In genomic region chr3:101714810-101715209, GRCm38 (mm10) we compare ENCODE assay signal across 27 mouse cellular contexts.
A peak's percentile ranks its signal among the peaks of the same experiment; 100 is the strongest.
DNase-seq lines count a peak whose midpoint lies in the region; ATAC-seq lines count a peak whose summit lies in the region.
"Had no signal": no experiment of that assay in that cellular context is flagged by ENCODE, and none has a peak within 500 bp of the region (broad histone marks: within the 10 kb centered on the region; RNA-seq: fewer than 3 reads in every experiment).

No protein-coding gene starts in this region.

- no peak for ATAC-seq in embryonic facial prominence, embryonic 15.5 days (ENCODE audit: insufficient number of reproducible peaks, low FRiP score, low TSS enrichment, low read depth)
- ATAC-seq: CD4-positive, CD25-positive, alpha-beta regulatory T cell, adult 4 months; forebrain, postnatal 0 days; inflammation-experienced regulatory T-cells, adult 6 months; midbrain, embryonic 15.5 days had no signal

- no peak overlapping the region for H3K9ac ChIP-seq in embryonic facial prominence, embryonic 15.5 days
- H3K9ac ChIP-seq: embryonic facial prominence, embryonic 13.5 days; forebrain, postnatal 0 days; heart, embryonic 15.5 days; hindbrain, embryonic 14.5 days; liver, embryonic 15.5 days; midbrain, embryonic 15.5 days had no signal

- DNase-seq in embryonic facial prominence, embryonic 10.5 days (ENCODE audit: low spot score) = no peak
- DNase-seq in spleen, postnatal 36 days (ENCODE audit: low spot score in 2 of 2) = peak; percentile 8
- no peak for DNase-seq in spleen, adult 12 weeks (ENCODE audit: low spot score)
- DNase-seq in R1 (ENCODE audit: low read depth, low spot score) = peak; percentile 99
- DNase-seq in kidney, postnatal 36 days = no peak
- no peak for DNase-seq in embryo, embryonic 10 days (ENCODE audit: low spot score)
- DNase-seq: adrenal gland, postnatal 14 days; cerebellum, postnatal 10 days; forebrain, postnatal 0 days; gastrocnemius, postnatal 25 days; heart, adult 2 months; heart, postnatal 4 days; kidney, adult 8-10 months; kidney, postnatal 10 days; left cerebral cortex, postnatal 4 days; liver; right cerebral cortex, adult 18-20 months; right cerebral cortex, postnatal 4 days had no signal

- peaks cover 38% of the 10 kb centered on the region for H3K4me1 ChIP-seq in embryonic facial prominence, embryonic 15.5 days
- peaks cover 39% of the 10 kb centered on the region for H3K4me1 ChIP-seq in embryonic facial prominence, embryonic 10.5 days
- H3K4me1 ChIP-seq: liver, embryonic 15.5 days had no signal

- no peak overlapping the region for H3K4me3 ChIP-seq in embryonic facial prominence, embryonic 15.5 days (replicated peaks)
- H3K4me3 ChIP-seq in embryonic facial prominence, embryonic 10.5 days = no peak overlapping the region
- H3K4me3 ChIP-seq: embryonic facial prominence, embryonic 13.5 days; heart, adult 2 months; heart, embryonic 15.5 days; liver, embryonic 15.5 days; midbrain, embryonic 15.5 days had no signal

- no peaks in the 10 kb centered on the region for H3K36me3 ChIP-seq in embryonic facial prominence, embryonic 15.5 days
- no peaks in the 10 kb centered on the region for H3K36me3 ChIP-seq in embryonic facial prominence, embryonic 10.5 days (replicated peaks)
- H3K36me3 ChIP-seq: embryonic facial prominence, embryonic 13.5 days; heart, embryonic 15.5 days; liver, embryonic 15.5 days; midbrain, embryonic 15.5 days had no signal

- H3K27me3 ChIP-seq in embryonic facial prominence, embryonic 15.5 days = no peaks in the 10 kb centered on the region
- no peaks in the 10 kb centered on the region for H3K27me3 ChIP-seq in embryonic facial prominence, embryonic 10.5 days (replicated peaks; ENCODE audit: low read depth, poor library complexity, severe bottlenecking)
- H3K27me3 ChIP-seq: embryonic facial prominence, embryonic 13.5 days; heart, embryonic 15.5 days; liver, embryonic 15.5 days; midbrain, embryonic 15.5 days had no signal

- WGBS in embryonic facial prominence, embryonic 15.5 days = 71% methylated on average over 5 of the region's 5 CpGs
- 73% methylated on average over 5 of the region's 5 CpGs for WGBS in embryonic facial prominence, embryonic 10.5 days

- H3K4me2 ChIP-seq in embryonic facial prominence, embryonic 15.5 days (replicated peaks) = no peak overlapping the region
- H3K4me2 ChIP-seq: embryonic facial prominence, embryonic 13.5 days; heart, embryonic 15.5 days; hindbrain, embryonic 14.5 days; liver, embryonic 15.5 days; midbrain, embryonic 15.5 days had no signal

- H3K9me3 ChIP-seq in embryonic facial prominence, embryonic 15.5 days (replicated peaks) = no peaks in the 10 kb centered on the region
- no peaks in the 10 kb centered on the region for H3K9me3 ChIP-seq in embryonic facial prominence, embryonic 10.5 days
- H3K9me3 ChIP-seq: embryonic facial prominence, embryonic 13.5 days; heart, embryonic 15.5 days; liver, embryonic 15.5 days; midbrain, embryonic 15.5 days had no signal

- H3K27ac ChIP-seq in embryonic facial prominence, embryonic 15.5 days (replicated peaks) = 0 out of 2 replicates have a peak overlapping the region, but pooled peaks have one; percentile 7
- H3K27ac ChIP-seq in embryonic facial prominence, embryonic 10.5 days (replicated peaks) = no peak overlapping the region
- H3K27ac ChIP-seq: embryonic facial prominence, embryonic 13.5 days; heart, adult 2 months; heart, embryonic 15.5 days; hindbrain, embryonic 14.5 days; liver, embryonic 15.5 days; macrophage; midbrain, embryonic 15.5 days had no signal

Comparison
In these comparisons a context has a peak if more than half of its experiments do, and no peak if none do; other contexts are left out.
1. DNase-seq: peak in spleen, postnatal 36 days (2 of 2) and R1 (single experiment); none in embryonic facial prominence, embryonic 10.5 days (single experiment), spleen, adult 12 weeks (single experiment), kidney, postnatal 36 days (0 of 2) and embryo, embryonic 10 days (single experiment).